Mouse (Mus musculus) brain, embryonic 14.5 days (tissue): ENCODE measurements around the gene Nbea. TPM values are rescaled to one million over a fixed set of nuclear protein-coding genes. Genes with fewer than 3 reads are reported as not detected.

Experiments
- DNase-seq: peaks from one replicate; pipeline ENCODE4 v3.0.0-alpha.2; 2011; ENCODE audit warnings: low read depth
- CTCF ChIP-seq: fragments of 200-500 bp; IDR thresholded peaks from 2 replicates; pipeline ENCODE4 v1.5.1; 2012; ENCODE audit warnings: inconsistent platforms, mild to moderate bottlenecking, moderate library complexity, borderline replicate concordance; ENCODE audit not compliant: insufficient read depth, insufficient read length; ENCODE audit errors: extremely low read depth
- POLR2A ChIP-seq: fragments of 200-500 bp; IDR thresholded peaks from 2 replicates; pipeline ENCODE4 v1.6.1; 2012; ENCODE audit warnings: mild to moderate bottlenecking, inconsistent platforms, borderline replicate concordance; ENCODE audit not compliant: poor library complexity, insufficient read depth, insufficient read length, severe bottlenecking; ENCODE audit errors: extremely low read depth
- polyA plus RNA-seq: library from polyadenylated mRNA; depleted of rRNA; stranded (reverse); fragments of >200 nt; gene quantifications from 2 replicates; pipeline ENCODE4 v1.2.3, GENCODE M21; 2012; rRNA removed

Gene Nbea
- polyA plus RNA-seq: 119 and 156 TPM in 2 replicates

DNA sequence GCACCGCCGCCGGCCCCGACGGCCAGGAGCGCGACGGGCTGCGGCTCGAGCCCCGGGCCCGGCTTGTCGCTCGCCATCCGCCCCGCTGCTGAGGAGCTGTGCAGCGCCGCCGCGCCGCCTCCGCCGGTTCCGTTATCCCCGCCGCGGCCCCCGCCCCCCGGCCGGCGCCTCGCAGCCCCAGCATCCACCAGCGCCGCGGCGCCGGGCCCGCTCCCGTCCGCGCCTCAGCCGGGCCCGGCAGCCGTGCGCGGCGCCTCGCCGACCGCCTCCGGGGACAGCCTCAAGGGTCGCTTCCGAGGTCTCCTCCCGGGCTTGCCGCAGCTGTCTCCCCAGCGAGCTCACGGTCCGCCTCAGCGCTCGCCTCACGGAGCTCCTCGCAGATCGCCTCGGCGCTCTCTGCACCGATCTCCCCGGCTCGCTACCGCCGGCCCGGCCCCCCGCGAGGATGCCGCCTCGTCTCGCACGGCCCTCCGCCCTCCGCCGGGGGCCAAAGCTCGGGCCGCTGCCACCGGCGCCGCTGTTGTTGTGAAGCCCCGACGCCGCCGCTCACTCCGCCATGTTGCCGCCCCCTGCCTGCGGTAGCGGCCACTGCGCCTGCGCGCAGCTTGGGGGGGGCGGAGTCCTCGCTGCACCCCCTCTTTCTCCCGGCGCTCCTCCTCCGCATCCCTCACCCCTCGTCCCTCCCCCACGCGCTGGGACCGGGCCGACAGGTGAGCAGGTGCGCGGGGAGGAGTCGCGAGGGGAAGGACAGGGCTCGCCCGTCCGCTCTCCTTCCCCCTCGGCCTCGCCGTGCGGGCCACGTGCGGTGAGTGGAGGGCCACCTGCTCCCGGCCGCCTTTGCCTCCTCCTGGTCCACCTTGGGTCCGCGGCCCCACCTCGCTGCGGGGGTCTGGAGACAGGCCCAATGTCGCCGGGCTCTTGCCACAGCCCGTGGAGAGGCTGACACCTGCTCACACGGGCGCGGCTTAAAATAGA, at the start of gene Nbea:
Nbea (minus strand) TSS at position 543 of the 975 bp plus-strand sequence.
- TF ChIP-seq CTCF (peak; percentile 20; the same call in 1 of the 2 replicates), POLR2A (peak; percentile 93)
- DNase-seq: peak; percentile 93

DNA sequence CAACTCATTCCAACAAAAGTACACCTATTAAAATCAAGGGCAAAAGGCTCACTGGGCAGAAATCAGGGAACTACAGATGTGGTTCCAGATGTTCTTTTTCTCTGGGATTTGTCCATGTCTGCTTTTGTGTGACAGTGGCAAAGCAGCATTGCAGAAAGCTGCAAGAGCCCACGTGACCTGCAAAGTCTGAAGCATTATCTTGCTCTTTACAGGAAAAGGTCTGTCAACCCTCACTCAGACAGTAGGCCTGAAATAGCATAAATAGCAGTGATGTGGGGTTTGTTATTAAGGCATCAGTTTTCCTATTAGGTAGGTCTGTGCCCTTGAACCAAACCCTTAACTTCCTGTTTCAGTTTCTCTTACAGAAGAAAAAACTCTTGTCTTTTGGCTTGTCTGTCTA, 45.8 kb upstream of the Nbea start:
- no peak for DNase-seq
- TF ChIP-seq CTCF (no peak), POLR2A (no peak)

GRCm38 (mm10) chr3:56215989-56216388, 32.5 kb upstream of the Nbea start:
- DNase-seq: no peak
- TF ChIP-seq CTCF (no peak), POLR2A (no peak)

- TF ChIP-seq POLR2A (no peak), CTCF (no peak)
- no peak for DNase-seq
These were observed 20.5 kb upstream of the Nbea start for GRCm38 (mm10) chr3:56203968-56204367.

DNA sequence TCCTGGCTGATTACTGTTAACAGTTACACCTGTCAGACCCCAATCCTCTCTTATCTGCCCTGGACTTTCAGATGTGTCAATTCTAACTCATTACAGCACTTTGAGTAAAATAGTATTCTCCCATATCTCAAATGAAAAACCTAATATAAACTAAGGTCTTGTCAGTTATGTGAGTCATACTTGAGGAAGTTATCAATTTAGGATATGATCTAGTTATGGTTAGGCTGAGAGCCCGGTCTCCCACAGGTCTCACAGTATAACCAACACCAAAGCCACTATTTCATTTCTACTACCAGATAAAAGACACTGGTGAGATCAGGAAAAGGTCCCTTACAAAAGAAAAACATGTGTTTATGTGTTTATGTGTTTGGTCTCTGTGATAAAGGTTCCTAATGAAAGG, 4.7 kb upstream of the Nbea start:
- DNase-seq: no peak
- no peak for TF ChIP-seq CTCF
- TF ChIP-seq POLR2A: no peak

DNA sequence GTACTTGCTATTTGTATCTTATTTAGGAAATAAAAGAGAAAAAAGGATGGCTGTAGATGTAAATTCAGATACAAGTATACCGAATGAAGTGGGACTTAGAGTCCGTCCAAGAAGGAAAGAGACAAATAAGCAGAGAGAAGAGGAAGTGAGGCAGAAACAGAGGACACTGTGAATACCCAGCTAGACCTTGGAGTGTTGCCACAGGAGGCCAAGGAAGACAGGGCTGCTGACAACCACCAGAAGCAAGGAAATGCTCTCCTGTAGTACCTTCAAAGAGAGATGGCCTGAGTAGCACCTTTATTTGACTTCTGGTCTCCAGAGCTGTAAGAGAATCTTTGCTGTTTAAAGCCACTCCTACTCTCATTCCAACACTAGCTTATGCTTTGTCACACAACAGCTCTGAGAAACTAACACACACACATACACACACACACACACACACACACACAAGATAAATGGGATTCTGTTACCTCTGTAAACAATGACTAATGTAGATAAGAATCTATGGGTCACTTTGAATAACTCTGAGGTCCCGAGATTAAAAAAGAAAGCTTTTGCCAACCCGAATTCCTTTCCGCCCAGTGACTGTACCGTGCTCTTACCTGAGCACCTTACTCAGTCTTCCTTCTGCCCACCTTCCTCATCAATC, 3.8 kb upstream of the Nbea start:
- TF ChIP-seq CTCF (no peak), POLR2A (no peak)
- no peak for DNase-seq

DNA sequence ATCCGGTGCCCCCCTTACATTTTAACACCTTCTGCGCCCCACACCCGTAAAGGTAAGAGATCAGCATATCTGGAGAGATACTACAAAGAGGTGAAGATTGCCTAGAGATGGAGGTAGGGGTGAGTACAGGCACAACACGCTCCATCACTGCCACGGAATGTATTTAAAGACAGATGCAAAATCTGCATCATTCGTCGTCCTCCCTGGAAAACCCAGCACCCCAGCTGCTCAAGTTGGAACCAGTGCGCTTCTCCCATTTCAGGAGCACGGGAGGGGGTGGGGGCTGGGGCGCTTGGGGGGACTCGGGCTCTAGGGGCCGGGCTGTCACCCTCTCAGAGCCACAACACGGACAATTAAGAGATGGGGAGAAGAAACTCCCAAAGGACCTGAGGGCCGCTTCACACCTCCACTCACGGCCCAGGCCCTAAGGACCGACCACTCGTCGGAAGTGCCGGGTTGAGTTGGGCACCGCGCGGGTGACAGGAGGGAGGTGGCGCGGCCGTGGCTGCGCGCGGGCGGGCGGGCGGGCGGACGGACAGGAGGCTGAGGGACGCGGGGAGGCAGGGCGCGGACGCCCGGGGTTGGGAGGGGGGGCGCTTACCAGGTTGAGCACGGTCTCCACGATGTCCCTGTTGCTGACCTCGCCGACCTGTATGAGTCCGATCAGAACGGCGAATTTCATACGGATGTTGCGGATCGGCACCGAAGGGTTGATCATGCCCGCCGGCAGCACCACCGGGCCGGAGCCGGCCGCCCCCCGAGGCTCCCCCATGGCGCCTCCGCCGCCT, 936 bp downstream of the Nbea start:
- TF ChIP-seq CTCF (no peak), POLR2A (no peak)

DNA sequence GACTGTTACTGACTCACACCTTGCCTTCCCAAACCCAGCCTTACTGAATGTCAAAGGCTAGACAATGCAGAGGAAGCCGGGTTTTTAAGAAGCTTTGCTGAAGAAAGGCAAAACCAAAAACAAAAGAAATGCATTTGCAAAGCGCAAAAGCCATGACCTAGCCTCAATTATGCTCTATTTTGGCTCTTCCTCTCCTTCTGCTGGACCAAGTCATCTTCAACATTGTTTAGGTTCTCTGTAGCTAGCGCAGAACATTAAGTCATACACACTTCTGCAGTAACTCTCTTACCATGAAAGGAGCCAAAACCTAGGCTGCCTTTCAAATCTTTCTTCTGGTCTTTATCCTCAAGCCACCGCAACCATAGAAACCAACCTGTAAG, 1.5 kb downstream of the Nbea start:
- no peak for DNase-seq

More for the DNA sequence above, 936 bp downstream of the Nbea start:
- peak; percentile 75 for DNase-seq

GRCm38 (mm10) chr3:56181025-56181424, 2.5 kb downstream of the Nbea start:
- peak; percentile 70 for DNase-seq
- no peak for TF ChIP-seq POLR2A
- TF ChIP-seq CTCF: no peak

More for the DNA sequence above, 1.5 kb downstream of the Nbea start:
- TF ChIP-seq POLR2A (no peak), CTCF (no peak)

DNA sequence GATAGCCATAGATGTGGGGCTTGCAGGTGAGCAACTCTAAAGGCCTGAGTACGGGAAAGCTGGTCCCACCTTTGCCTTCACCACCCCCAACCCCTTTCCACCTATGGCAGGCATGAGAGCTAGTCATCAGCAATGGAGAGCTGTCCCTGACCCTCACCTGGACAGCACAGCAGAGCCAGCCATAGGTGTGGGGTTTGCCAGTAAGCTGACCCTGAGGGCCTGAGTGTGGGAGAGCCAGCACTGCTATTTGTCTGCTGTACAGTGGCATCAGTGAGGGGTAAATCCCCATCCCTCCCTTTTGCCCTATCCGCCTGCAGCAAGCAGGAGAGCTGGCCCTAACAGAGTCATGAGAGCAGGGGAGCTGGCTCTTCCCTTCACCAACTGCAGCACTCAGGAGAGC, 25.6 kb downstream of the Nbea start:
- TF ChIP-seq CTCF (no peak), POLR2A (no peak)
- DNase-seq: no peak

DNA sequence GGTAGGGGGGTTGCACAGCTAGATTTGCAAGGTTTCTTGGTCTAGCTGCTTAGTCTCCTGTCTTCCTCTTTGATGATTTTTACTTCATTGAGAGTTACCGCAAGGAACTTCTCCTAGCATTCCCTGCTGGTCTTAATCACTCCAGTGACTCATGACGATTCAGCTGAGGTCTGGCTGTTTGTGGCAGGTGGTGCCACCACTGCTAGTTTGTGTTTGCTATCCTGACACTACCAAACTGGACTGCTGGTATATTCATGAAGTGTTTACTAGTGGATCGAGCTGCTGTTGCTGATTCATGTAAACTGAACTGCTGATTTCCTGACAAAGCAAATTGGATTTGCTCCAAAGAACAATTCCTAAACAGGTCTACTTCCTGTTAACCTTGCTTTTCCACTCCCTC, 56.8 kb downstream of the Nbea start:
- DNase-seq: no peak
- no peak for TF ChIP-seq CTCF
- no peak for TF ChIP-seq POLR2A
